Mouse (Mus musculus) mouse trophoblast stem cell (cell line): ENCODE measurements around the gene Dbndd2.

Source experiments
- in situ Hi-C, 2 experiments: fragments of 300-500 bp; cut with MseI, MboI; formaldehyde crosslinking; loops; 2 replicates in 1 of 2; 3 replicates in 1 of 2; pipeline ENCODE4 v1.15.1; 2025

Dbndd2 gene

DNA sequence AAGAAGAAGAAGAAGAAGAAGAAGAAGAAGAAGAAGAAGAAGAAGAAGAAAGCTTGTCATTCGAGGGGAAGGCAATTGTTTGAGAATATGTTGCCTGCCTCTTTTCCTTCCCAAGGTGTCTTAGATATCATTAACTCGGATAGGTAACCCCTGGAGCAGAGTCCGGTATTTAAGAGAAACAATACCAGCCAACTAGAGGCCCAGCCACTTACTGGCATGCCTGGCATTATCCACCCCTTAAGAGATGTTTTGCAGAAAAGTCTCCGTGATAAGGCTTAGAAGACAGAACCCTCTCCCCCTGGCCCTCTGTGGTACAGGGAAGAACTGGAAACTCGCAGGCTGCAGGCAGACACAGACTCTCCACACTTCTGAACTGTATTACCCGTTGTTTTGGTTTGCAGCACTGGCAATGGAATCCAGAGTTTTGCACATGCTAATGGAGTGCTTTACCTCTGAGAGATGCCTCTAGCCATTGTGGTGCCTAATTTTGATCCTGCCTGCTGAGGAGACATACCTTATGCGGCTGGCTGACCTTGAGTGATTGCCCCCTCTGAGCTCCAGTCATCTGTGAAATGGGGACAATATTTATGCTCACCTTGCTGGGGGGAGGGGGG, 31.9 kb upstream of the Dbndd2 start:
- in situ Hi-C loops = no loop called here

DNA sequence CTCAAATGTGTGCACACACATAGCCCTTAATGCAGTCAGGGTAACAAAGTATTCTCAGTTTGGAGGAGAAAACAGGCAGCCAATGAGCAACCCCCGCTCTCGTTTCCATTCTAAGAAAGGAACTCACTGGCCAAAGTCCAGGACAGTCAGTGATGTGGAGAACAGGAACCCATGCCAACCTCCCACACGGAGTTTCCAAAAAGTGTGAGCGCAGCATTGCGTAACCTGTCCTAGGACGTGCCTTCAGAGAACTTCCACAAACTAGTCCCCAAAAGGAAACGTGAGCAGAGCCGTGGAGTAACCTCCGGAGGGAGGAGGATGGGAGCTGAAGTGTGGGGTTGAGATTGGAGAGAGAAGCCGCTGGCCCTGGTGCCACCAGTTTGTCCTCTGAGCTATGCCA, 31.1 kb upstream of the Dbndd2 start:
- in situ Hi-C loops = no loop called here

DNA sequence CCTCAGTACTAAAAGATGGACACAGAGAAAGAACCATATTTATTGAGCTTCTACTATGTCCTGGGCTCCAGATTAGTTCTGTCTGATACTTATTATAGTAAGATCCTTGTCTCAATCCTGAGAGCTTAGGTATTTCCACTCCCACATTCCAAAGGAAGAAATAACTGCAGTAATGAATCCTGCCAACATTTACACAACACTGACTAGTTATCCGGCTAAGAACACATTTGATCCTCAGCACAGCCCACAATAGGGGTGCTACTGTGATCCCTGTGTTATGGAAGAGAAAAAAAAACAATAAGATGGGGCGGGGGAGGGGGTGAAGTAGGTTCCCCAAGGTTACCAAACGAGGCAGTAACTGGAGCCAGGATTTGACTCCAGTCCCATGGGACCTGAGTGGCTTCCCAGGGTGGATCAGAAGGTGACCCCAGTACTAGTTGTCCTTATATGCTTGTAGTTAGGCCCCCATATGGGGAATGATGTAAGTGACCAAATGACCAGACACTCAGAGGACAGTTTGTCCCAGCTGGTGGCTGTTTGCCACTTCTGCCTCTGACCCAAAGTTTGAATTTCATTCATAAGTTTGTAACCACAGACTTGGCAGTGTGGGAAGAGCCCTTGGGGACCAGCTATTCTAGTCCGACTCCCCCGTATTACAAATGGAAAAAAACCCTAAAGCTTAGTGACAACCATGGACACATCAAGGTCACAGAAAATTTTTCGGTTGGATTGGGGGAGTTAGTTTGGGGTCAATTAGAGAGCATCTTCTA, 30.3 kb upstream of the Dbndd2 start:
- in situ Hi-C loops = no loop called here

DNA sequence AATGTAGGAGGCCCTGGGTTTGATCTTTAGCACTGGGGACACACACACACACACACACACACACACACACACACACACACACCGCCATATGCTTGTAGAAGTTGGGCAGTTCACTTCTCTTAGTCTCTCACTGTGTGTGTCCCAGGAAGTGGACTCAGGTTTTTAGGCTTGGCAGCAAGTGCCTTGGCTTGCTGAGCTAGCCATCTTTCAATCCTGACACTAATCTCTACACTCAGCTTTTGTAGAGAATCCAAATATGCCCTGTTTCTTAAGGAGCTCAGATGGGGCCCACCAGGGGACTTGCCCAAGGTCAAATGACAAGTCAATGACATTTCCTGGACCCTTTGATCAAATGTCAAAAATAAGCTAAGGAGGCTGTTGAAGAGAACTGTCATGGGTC, 29.5 kb upstream of the Dbndd2 start:
- in situ Hi-C loops = no loop called here

DNA sequence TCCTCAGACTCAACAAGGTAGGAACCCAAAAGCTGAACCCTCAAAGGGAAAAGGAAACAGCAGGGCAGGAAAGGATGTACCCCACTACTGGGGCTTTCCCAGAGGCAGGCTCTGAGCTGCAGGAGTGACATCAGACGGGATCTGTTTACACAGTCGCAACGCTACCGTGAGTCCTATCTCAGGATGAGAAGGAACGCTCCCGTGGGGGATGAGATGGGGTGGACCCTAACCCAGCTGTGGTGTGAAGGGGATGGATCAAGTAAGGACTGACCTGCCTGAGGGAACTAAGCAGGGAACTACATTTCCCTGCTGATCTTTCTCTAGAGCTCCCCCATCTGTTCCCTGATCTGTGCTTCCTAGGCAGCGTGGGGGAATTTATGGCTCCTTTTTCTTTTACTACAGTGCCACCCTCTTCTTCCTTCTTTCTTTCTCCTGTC, 29.0 kb upstream of the Dbndd2 start, which contains the start of gene Sys1:
Gene Sys1 (plus strand): TSS at position 101 of the 437 bp plus-strand sequence.
- in situ Hi-C loops = no loop called here

DNA sequence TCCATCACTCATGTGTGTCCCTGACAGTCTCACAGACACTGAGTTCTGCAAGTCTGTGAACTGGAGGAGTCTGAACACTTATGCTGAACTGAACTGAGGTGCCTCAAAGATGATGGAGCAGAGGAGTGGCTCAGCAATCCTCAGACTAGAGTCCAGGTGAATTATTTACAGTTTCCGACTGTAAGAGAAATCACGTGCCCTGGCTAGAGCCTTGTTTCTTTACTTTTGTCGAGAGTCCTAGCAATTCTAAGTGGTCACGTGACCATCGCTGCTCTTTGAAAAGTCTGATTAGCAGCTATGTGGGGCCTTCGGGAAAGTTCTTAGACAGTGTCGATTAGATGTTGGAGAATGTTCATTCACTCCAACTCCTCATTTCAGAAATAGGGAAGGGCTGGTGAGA, 28.0 kb upstream of the Dbndd2 start:
- in situ Hi-C loops = no loop called here

DNA sequence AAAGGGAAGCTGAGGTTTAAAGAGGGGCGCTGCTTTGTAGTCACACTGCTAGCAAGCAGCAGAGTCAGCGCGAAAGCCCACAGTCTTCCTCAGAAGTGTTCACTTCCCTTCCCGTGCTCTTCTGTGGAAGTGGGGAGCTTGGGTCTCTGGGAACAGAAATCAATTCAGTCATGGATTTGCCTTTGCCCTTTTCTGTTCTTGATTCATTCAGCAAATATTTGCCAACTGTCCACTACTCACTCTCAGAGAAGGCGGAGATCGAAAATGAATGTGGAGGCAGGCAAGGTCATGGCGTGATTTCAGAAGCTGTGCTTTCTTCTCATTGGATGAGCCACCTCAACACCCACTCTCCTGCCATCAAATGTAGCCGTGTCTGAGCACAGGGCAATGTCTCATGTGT, 27.4 kb upstream of the Dbndd2 start:
- in situ Hi-C loops = no loop called here

DNA sequence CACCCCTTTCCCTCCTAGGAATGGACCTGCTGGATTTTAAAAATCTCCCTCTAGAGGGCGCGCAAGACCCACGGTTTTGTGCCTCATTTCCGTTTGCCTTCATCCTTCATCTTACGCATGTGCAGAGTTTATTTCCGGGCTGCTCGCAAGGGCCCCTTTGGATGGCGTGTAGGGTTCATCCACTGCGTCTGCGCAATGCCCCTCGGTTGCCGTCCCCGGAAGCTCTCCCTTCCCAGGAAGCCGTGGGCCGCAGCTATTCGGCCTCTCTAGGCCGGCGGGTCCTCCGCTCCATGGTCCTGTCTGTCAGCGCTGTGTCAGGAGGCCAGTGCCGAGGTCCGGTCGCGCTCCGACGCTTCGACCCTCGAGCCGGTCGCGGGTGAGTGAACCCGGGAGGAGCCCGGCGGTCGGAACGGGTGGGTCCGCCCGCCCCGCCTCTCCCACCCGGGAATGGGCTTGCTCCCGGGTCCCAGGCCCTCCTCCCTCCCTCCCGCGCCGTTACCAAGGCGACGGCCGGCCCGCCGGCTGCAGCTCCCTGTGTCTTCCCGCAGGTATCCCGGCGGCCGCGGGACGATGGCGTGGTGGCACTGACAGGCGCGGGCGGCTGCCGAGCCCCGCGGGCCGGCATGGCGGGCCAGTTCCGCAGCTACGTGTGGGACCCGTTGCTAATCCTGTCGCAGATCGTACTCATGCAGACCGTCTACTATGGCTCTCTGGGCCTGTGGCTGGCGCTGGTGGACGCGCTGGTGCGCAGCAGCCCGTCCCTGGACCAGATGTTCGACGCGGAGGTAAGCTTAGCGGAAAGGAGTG, 25.0 kb upstream of the Dbndd2 start, which contains the start of gene Gm20458:
Gene Gm20458 (plus strand): TSS at position 223 of the 807 bp plus-strand sequence.
- in situ Hi-C loops = no loop called here

DNA sequence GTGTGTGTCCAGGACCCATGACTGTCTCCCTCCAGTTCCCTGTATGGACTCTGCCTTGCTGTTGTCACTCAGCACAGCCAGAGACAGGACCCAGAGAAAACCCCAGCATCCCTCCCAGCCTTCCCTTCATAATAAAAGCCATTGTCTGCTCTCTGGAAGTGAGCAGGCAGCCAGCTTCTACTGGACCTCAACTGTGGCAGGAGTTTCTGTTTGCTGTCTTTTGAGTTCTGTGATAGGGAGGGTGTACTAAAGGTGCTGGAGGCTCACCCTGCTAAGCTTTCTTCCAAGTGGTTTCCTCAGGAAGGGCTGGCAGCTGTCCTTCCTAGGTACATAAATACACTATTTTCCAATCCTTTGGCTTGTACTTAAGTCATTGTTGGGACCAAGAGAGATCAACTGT, 20.7 kb upstream of the Dbndd2 start:
- in situ Hi-C loops = no loop called here

DNA sequence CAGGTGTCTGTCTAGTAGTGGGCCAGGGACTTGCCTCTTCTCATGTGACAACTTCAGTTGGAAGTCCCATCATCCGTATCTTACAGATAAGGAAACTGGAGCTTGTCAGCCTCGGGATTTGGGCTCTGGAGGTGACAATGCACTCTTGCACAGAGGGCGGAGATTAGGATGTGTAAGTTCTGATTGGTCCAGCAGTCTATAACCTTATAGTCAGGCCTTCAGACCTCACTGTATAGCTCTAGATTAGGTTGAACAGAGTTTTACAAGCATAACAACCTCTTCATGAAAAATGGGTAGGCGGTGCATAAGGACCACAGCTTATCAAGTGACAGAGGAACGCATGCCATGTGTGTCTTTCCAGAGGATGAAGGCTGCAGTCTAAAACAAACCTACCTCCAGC, 19.1 kb upstream of the Dbndd2 start:
- in situ Hi-C loops = no loop called here

DNA sequence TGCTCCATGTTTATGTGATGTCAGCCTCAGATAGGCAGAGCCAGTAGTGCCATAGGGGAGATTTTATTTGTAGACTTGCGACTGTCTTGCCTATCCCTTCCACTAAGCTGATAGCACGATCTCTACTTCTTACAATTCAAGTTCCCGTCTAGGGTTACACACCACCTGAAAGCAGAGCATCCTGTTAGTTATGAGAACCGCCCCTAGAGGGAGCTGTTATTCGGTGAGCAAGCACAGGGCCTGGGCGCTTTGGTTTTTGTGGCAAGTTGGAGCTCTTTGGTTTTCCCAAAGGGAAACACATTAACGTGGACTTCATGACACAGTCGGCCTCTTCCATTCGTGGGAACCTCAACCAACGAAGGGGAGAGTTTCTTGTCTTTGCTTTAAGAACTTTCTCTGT, 15.7 kb upstream of the Dbndd2 start:
- in situ Hi-C loops = no loop called here

DNA sequence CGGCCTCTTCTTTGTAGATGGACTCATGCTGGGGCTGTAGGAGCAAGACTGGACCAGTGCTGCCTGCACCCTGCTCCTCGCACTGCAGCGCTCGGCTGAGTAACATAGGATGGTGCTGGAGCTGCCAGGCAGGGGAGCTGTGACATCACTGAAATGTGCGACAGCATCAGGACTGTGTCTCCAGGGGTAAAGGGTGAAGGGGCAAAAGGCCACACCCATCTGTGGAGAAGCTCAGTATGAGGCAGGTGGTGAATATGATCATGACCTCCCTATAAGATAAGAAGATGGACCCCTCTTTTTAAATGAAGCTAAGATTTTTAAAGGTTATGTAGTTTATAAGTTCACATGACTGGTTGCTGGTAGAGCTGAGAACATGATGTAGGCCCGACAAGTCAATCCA, 12.3 kb upstream of the Dbndd2 start, which contains the start of gene Trp53tg5:
Gene Trp53tg5 (minus strand): TSS at position 101 of the 400 bp plus-strand sequence.
- in situ Hi-C loops = no loop called here

DNA sequence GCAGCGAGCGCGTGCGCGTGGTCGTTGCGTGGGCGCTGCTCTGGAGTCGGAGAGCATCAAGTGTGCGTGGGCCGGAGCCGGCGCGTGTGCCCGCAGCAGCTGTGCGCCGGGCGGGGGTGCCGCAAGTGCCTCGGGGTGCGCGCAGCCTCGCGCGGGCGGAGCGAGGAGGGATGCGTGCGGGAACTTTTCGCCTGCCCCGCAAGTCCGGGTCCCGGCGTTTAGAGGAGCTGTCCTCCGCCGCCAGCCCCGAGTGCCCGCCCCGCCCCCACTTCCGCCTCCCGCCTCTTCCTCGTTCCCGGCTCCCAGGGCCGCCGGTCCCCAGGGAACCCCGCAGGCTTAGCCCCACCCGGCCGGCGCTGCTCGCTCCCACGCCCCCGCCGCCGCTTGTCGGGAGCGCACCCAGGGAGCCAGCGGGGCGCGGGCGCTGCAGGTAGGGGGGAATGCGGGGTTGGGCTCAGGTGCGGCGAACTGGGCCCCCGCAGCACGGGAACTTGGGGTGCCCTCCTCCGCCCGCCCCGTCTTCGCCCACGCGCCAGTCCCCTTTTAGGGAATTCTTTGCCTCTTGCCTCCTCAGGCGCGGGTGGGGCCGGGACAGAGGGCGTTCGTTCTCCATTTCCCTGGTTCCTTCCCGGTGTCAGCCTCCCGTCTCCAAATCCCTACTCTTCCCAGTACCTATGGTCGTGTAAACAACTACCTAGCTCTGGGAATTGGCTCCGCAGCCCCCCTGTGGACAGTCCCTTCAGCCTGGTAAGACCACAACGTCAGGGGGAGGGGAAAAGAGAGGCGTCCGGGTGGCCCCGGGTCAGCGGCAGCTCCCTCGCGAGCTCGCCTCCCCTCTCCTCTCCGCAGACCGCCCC, 580 bp downstream of the Dbndd2 start:
- in situ Hi-C loops = no loop called here

DNA sequence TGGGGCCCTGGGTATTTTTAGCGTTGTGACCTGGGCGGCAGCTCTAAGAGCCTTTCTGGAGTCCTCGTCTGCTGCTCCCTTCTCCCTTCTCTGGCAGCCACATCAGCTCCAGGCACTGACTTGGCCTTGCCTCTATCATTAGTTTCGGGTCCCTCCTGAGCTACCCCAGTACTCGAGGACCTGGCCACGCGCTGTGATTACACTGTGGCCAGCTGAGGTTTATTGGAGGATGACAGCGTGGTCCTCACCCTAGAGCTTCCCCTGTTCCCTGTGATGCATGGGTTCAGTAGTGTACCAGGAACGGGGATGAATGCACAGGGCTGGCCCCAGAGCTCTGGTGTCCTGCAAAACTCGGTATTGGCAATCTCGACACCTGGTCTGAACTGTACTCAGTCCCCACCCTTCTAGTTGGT, 1.2 kb downstream of the Dbndd2 start:
- in situ Hi-C loops = no loop called here

DNA sequence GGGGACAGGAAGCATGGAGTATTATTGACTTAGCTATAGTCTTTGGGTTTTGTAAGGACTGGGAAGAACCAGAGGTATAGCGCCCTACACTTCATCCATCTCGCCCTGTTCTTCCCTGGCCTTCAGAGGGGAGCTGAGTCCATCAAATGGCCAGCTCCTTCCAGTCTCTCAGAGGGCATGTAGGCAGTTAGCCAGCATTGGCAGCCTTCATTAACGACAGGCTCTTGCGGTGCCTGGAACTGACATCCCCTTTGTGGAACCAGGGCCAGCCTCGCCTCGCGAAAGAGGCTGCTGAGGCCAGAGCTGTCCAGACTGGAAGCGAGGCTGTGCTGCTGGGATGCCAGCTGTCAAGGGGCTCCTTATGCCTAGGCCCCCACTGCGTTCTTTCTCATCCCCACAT, 1.9 kb downstream of the Dbndd2 start:
- in situ Hi-C loops = no loop called here

DNA sequence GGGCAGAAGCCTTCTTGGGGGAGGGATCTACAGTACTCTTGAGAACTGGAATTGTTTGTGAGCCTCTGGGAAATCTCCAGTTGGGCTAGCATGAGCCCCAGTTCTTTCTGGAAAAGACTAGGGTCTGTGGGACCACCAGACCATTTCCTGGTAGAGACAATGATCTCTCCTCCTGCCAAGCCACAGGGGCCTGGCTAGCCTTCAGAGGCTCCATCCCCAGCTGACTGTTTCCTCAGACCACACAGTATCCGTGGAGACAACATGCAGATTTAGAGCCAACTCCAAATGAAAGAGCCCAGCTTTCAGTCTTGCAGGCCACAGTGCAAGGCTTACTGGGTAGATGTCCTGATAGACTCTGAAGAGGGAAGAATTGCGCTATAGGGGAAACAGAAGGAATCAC, 8.2 kb downstream of the Dbndd2 start:
- in situ Hi-C loops = no loop called here

DNA sequence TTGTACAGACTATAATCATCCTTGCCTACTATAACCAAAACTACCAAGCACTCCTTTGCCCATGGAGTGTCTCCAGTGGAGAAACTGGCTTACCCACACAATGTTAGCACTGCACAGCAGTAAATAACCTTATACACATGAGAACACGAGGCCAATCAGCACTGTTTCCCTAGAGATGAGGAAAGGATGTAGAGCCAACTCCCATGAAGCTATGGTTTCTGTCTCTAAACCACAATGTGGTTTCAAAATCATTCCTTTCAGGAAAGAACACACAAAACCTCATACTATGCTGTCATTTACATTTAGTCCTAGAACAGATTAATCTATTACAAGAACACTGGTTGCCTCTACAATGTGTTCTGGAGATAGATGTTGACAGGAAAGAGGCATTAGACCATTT, 10.4 kb downstream of the Dbndd2 start:
- in situ Hi-C loops = no loop called here

DNA sequence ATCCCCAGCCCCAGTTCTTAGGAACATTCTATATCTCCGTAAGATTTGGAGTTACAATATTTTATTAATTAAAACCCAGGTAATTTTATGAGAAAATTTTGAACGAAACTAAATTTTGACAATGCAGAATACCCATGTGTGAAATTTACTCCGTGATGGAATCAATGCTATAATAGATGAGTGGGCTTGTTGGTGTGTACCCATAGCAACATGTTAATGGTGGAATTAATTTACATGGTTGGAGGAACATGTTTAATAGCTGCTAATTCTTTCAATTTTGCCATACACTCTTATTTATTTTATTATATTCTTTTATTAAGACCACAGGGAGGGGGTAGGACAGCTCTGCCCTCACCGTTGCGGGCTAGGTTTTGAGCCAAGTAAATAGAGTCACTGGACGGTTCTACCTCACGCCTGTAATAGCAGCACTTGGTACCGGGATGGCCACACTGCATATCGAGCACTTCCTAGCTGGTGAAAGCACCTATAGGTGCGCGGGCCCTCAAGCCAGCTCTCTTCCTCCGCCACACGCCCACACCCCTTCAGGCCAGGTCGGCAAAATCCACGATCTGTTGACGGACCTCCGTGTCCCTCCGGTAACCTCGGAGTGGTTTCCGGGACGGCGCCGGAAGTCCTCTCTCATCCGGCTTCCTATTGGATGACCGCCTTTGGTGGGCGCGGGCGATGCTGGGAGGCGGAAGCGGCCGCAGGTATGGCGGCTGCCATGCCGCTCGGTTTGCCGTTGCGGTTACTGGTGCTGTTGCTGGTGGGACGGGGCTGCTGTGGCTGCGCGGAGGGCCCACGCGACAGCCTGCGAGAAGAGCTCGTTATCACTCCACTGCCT, 11.2 kb downstream of the Dbndd2 start, which contains the start of gene Pigt:
Gene Pigt (plus strand): TSS at position 674 of the 844 bp plus-strand sequence.
- in situ Hi-C loops = no loop called here

DNA sequence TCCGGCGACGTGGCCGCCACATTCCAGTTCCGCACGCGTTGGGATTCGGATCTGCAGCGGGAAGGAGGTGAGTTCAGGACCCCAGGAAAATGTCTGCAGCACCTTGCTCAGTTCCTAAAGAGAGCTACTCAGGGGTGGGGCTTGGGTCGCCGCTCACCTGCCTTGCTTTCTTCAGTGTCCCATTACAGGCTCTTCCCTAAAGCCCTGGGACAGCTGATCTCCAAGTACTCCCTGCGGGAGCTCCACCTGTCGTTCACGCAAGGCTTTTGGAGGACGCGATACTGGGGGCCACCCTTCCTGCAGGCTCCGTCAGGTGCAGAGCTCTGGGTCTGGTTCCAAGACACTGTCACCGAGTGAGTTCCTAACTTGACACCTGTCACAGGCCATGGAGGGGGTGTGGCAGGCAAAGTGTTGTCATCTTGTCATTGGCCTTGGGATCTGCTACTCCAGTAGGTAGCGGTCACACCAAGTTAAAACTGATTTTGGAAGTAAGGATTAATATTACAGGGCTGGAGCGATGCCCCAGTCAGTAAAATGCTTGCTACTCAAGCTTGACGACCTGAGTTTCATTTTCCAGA, 11.9 kb downstream of the Dbndd2 start:
- in situ Hi-C loops = no loop called here

DNA sequence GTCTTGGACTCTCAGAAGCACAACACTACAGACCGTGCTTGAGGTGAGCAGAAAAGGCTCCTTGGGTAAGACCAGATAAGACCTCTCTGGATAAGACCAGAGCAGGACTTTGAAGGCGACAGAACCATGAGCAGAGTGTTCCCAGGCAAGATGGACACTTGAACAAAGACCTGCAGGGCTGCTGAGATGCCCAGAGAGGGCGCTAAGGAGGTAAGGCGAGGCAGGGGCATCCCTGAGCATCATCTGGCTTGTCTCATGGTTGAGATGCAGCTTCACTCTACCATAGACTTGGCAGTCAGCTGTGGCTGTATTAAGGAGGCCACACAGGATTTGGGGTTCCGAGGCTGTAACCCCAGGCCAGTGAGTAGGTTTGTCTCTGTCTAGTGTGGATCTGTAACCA, 13.4 kb downstream of the Dbndd2 start:
- in situ Hi-C loops = no loop called here
